Mouse (Mus musculus) heart, embryonic 10.5 days (tissue): ENCODE measurements around the gene Eif2s2. TPM values are rescaled to one million over a fixed set of nuclear protein-coding genes. Genes with fewer than 3 reads are reported as not detected.
"Not testable (repeated sequence)": the region's sequence is repeated elsewhere in the genome, so short reads cannot be mapped to it uniquely, and the experiment has no call there.

Source experiments
- DNase-seq: peaks from one replicate; pipeline ENCODE4 v3.0.0-alpha.2; 2017; ENCODE audit warnings: low spot score
- H3K27ac ChIP-seq: fragments of 300-500 bp; sonication (generic); 2 replicates; pipeline ENCODE4 v1.5.1; 2016; ENCODE audit warnings: mild to moderate bottlenecking
- H3K27me3 ChIP-seq: fragments of 300-500 bp; sonication (generic); 2 replicates; pipeline ENCODE4 v1.6.1; 2016; ENCODE audit warnings: mild to moderate bottlenecking; ENCODE audit not compliant: poor library complexity, insufficient read depth, severe bottlenecking
- H3K36me3 ChIP-seq: fragments of 300-500 bp; sonication (generic); 2 replicates; pipeline ENCODE4 v1.6.1; 2016; ENCODE audit warnings: mild to moderate bottlenecking, moderate library complexity
- H3K4me1 ChIP-seq: fragments of 300-500 bp; sonication (generic); 2 replicates; pipeline ENCODE4 v1.6.1; 2016; ENCODE audit warnings: mild to moderate bottlenecking
- H3K4me3 ChIP-seq: fragments of 300-500 bp; sonication (generic); 2 replicates; pipeline ENCODE4 v1.5.1; 2016; ENCODE audit warnings: mild to moderate bottlenecking, moderate library complexity
- H3K9me3 ChIP-seq: fragments of 300-500 bp; sonication (generic); 2 replicates; pipeline ENCODE4 v1.6.1; 2016; ENCODE audit warnings: mild to moderate bottlenecking, moderate library complexity
- WGBS: fragments of 180-500 bp; shearing (Covaris S2); methylation state at CpG from one replicate; pipeline ENCODE4 v1.1.7; 2016; 5-methylcytosine and 5-hydroxymethylcytosine counted together
- polyA plus RNA-seq: library from polyadenylated mRNA; unstranded; fragments of >200 nt; fragmentation: Nextera tagmentation; extraction: Ambion mirVana; gene quantifications from 2 replicates; pipeline ENCODE4 v1.2.1, GENCODE M21; 2016

Eif2s2 gene
- polyA plus RNA-seq = 81.0 and 84.0 TPM in 2 replicates

DNA sequence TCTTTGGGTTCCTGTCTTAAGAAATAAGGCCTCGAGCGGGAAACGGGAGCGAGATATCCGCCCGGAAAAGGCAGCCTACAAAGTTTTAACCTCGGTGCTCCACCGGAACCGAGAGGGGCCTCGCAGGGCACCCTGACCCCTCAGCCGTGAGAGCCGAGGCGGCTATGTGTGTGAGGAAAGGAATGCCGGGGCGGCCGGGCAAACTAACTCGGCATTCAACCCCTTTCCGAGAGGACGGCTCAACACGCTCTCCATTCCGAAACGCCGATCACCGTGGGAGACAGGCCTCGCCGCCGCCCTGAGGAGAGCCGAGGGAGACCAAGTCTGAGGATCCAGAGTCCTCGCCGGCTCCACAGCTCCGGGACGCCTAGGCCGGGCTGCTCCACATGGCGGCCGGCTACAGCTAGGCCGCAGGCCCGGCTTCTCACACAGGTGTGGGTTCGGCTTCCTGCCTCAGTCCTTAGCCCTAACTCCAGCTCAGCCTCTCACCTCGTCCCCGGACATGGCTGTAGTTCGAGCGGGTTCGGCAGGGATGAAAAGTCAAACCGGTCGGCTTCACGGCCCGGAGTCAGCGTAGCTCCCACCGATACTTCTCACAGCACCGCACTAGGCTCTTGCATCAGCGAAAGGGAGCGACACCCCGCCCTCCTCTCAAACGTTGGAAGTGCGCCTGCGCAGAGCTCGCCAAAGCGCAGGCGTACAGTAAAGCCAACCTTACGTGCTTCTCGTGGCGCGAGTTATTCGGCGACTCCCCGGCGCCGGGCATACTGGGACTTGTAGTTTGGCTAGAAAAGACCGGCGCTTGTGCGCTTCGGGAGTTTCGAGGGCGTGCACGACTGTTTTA is at the start of gene Eif2s2:
Gene Eif2s2 (minus strand): TSS at position 735 of the 844 bp plus-strand sequence.
- Histone ChIP-seq H3K9me3 (no peaks in the 10 kb centered on the region), H3K4me1 (peaks cover 13% of the 10 kb centered on the region), H3K27me3 (no peaks in the 10 kb centered on the region), H3K4me3 (peak within 1 kb of the TSS; percentile 92), H3K36me3 (peaks cover 14% of the 10 kb centered on the region), H3K27ac (peak within 1 kb of the TSS; percentile 93)
- under 1% methylated on average over 75 of the region's 75 CpGs for whole genome bisulfite sequencing
- DNase-seq = peak; percentile 99

DNA sequence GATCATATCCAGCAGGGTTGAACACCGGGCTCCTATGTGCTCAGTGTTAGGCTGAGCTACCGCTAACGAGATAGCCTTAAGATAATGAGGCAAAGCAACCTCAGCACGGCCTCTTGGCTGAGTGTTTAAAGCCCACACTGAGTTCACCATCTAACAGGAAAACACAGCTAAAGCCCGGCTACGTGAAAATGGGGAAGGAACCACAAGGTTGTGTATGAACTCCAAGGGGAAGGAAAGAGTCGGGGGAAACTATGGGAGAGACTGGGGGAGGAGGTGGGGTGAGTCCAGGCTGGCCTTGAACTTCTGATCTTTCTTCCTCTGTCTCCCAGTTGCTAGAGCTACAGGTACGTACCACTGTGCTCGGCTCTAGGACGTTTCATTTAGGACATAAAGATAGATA is 49.2 kb upstream of the Eif2s2 start:
- Histone ChIP-seq H3K27ac (no peak overlapping the region), H3K4me3 (no peak overlapping the region)
- WGBS = 68% methylated on average over 10 of the region's 10 CpGs

DNA sequence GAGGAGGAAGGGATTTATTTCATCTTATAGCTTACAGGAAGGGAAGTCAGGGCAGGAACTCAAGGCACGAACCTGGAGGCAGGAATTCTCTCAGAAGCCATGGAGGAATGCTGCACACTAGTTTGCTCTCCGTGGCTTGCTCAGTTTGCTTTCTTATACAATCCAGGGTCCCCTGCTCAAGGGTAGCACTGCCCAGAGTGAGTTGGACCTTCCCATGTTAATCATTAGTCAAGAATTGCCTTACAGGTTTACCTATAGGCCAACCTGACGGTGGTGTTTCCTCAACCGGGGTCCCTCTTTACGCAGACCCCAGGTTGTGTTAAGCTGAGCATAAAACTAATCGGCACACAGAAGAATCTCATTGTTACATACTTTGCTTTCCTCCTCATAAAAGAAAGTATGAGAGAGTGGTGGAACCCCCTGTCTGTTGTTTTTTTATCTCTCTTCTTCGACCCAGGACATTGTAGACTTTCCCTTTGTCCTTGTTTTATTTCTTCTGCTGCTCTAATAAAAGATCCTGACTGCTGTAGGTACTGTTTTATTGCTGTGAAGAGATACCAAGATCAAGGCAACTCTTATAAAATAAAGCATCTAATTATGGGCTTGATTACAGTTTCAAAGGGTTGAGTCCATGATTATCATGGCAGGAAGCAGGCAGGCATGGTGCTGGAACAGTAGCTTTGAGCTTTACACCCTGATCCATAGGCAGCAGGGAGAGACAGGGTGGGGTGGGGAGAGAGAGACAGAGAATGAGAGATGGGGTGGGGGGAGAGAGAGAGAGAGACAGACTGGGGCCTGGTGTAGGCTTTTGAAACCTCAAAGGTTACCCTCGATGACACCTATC is 45.0 kb upstream of the Eif2s2 start:
- Histone ChIP-seq H3K27me3 (no peaks in the 10 kb centered on the region), H3K4me1 (peaks cover 5% of the 10 kb centered on the region; the same call in 1 of the 2 replicates), H3K27ac (no peak overlapping the region), H3K9me3 (no peaks in the 10 kb centered on the region), H3K36me3 (no peaks in the 10 kb centered on the region), H3K4me3 (no peak overlapping the region)
- WGBS = 82% methylated on average over 8 of the region's 8 CpGs
- no peak for DNase-seq

More for the DNA sequence above, 49.2 kb upstream of the Eif2s2 start:
- peaks cover 8% of the 10 kb centered on the region; the same call in 1 of the 2 replicates for H3K4me1 ChIP-seq
- DNase-seq = no peak
- no peaks in the 10 kb centered on the region for H3K9me3 ChIP-seq
- H3K27me3 ChIP-seq = no peaks in the 10 kb centered on the region
- no peaks in the 10 kb centered on the region for H3K36me3 ChIP-seq

DNA sequence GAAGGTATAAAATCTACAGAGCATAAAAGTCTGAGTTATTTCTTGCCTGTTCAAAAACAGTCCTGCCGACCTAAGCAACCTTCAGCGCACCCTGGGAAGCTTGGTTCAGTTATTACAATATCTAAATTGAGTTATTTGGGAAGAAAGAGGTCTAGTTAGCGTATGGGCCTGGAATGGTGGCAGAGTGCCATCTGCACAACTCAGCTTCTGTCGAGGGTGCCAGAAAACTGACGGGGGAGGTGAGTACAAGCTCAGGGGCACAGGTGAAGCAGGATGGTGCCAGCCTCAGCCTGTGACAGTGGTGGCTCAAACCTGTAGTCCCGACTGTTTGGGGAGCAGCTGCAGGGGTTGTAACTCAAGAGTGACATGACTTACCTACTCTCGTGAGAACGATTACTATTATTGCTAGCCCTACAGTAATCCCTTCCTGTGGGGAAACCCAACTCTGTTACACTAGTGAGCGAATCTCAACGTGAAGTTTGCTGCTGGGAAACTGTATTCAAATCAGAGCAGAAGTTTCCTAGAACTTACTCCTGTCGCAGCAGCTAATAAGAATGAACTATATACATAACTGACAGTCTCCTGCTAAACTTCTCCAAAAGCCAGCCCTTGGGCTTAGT is 43.9 kb upstream of the Eif2s2 start:
- Histone ChIP-seq H3K9me3 (no peaks in the 10 kb centered on the region), H3K27me3 (no peaks in the 10 kb centered on the region), H3K36me3 (no peaks in the 10 kb centered on the region), H3K27ac (no peak overlapping the region), H3K4me1 (no peaks in the 10 kb centered on the region; the same call in 1 of the 2 replicates), H3K4me3 (no peak overlapping the region)
- DNase-seq = no peak
- 77% methylated on average over 11 of the region's 11 CpGs for WGBS

DNA sequence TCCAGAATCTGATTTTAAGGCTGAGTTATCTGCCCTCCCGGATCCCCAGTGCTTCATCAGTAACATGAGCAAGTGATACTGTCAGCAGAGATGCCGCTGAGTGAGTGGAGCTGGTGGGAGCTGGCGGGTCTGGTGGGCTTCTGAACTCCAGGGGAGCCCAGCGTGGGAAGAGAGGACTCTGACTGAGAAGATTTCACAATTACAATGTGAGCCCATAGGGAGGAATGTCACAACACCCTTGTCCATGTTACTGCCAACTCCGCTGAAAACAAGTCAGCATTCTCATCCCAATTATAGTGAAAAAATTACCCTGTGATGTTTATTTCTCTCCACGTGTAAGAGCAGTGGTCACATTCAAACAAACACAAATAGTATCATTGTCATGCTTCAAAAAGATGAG is 43.4 kb upstream of the Eif2s2 start:
- H3K4me1 ChIP-seq = no peaks in the 10 kb centered on the region; the same call in 1 of the 2 replicates
- no peak overlapping the region for H3K4me3 ChIP-seq
- peaks cover 1% of the 10 kb centered on the region; the same call in 1 of the 2 replicates for H3K27me3 ChIP-seq
- H3K36me3 ChIP-seq = no peaks in the 10 kb centered on the region
- WGBS = 56% methylated on average over 6 of the region's 6 CpGs
- no peaks in the 10 kb centered on the region for H3K9me3 ChIP-seq
- H3K27ac ChIP-seq = no peak overlapping the region
- no peak for DNase-seq

DNA sequence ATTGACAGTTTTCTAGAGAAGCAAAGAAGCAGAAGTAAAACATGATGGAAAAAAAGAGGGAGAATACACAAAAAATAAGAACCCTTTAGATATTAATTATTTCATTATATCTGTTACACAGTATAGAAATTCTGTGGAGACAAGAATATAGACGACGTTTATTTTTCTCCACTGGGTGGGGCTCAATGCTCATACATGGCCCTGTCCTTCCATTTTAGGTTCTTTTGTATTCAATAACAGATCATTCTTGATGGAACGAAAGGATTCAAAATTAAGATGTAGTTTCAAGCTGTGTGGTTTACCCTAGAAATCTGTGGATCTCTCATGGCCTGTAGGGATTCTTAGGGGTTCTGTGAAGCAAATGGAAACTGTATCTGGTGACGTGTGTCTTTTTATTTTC is 41.1 kb upstream of the Eif2s2 start:
- H3K4me3 ChIP-seq = no peak overlapping the region
- DNase-seq = no peak
- H3K9me3 ChIP-seq = no peaks in the 10 kb centered on the region
- peaks cover 4% of the 10 kb centered on the region; the same call in 1 of the 2 replicates for H3K27me3 ChIP-seq
- WGBS = 79% methylated on average over 4 of the region's 4 CpGs
- no peak overlapping the region for H3K27ac ChIP-seq
- H3K36me3 ChIP-seq = no peaks in the 10 kb centered on the region
- no peaks in the 10 kb centered on the region; the same call in 1 of the 2 replicates for H3K4me1 ChIP-seq

DNA sequence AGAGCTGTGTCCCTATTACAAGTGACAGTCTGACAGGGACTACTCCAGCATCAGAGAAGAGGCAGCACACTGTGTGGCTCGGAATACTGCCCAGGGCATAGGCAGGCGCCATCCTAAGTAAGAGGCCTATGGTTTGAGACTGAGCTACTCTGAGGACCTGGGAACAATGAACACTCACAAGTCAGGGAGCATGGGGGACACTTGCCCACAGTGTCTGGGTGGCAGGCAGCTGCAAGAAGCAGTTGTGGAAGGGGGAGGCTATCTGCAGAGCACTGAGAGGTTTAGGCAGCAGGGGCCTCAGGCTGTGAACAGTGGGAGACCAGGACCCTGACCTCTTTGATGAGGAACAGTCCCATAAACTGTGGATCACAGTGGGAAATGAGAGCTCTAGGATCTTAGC is 35.6 kb upstream of the Eif2s2 start:
- Histone ChIP-seq H3K9me3 (no peaks in the 10 kb centered on the region), H3K27ac (no peak overlapping the region), H3K36me3 (no peaks in the 10 kb centered on the region), H3K4me3 (no peak overlapping the region), H3K4me1 (no peaks in the 10 kb centered on the region), H3K27me3 (peaks cover 4% of the 10 kb centered on the region; the same call in 1 of the 2 replicates)
- no peak for DNase-seq
- WGBS = 45% methylated on average over 2 of the region's 2 CpGs

DNA sequence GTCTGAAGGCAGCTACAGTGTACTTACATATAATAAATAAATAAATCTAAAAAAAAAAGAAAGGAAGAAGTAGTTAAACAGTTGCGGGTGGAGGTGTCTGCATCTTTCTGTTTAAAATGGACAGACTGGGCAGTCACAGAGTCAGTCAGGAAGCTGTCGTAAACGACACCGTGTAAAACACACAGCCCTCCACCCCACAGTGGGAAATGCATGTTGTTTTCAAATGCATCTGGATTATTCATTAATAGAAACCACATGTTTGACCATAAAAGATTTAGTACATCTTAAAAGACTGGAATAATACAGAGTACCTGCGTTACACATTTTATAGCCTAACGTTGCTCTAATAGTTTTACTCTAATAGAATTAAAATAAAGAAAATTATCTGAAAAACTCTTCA is 34.1 kb upstream of the Eif2s2 start:
- H3K36me3 ChIP-seq = no peaks in the 10 kb centered on the region
- peaks cover 4% of the 10 kb centered on the region; the same call in 1 of the 2 replicates for H3K27me3 ChIP-seq
- H3K4me1 ChIP-seq = no peaks in the 10 kb centered on the region
- H3K4me3 ChIP-seq = no peak overlapping the region
- no peaks in the 10 kb centered on the region for H3K9me3 ChIP-seq
- WGBS = 84% methylated on average over 6 of the region's 6 CpGs
- DNase-seq = no peak
- no peak overlapping the region for H3K27ac ChIP-seq

DNA sequence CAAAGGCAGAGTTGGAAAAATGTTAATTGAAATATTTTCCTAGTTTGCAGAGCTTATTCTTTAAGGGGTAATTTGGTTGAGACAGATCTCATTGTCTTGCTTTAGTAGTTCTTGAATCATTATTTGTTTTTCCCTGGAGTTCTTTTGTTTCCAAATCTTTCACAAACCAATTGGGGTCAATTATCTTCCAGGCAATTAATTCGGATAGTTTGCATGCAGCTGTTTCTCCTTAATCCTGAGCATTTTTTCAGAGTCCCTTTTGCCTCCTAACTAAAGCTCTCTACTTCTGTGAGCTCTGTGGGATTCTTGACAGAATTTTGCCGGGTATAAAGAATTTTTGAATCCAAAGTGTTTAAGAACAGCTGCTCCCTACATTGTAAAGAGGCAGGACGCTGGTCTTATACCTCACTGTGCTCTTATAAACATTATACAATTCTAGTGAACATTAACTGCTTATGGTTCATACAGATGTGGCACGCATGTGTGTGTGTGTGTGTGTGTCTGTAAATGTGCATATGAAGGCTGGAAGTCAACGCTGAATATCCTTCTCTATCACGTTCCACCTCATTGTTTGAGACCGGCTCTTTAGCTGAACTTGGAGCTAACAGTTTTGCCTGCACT is 32.8 kb upstream of the Eif2s2 start:
- H3K27me3 ChIP-seq = no peaks in the 10 kb centered on the region
- H3K9me3 ChIP-seq = no peaks in the 10 kb centered on the region
- no peaks in the 10 kb centered on the region for H3K36me3 ChIP-seq
- H3K4me3 ChIP-seq = no peak overlapping the region
- no peaks in the 10 kb centered on the region for H3K4me1 ChIP-seq
- no peak overlapping the region for H3K27ac ChIP-seq
- 66% methylated on average over 7 of the region's 7 CpGs for WGBS
- DNase-seq = no peak

DNA sequence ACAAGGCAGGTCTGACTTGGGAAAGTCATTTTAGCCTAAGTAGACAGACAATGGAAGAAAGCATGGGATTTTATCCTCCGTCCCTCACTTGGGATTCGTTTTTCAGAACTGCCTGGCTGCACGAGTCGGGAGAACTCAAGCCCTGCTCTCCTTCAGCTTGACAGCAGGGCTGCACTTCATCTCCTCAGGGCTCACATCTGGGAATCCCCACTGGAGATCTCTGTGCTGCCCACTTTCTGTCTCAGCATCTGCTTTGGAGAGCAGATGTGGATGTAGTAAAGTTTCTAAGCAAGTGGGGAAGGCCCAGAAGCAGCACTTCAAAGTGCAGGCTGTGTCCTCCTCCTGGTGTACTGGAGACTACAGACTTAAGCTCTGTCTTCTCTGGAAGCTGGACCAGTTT is 29.4 kb upstream of the Eif2s2 start:
- H3K4me3 ChIP-seq, H3K27ac ChIP-seq, H3K9me3 ChIP-seq, H3K36me3 ChIP-seq, DNase-seq, H3K4me1 ChIP-seq, H3K27me3 ChIP-seq: not testable (repeated sequence)
- WGBS = no CpG with 5 or more reads among the region's 4 CpGs

DNA sequence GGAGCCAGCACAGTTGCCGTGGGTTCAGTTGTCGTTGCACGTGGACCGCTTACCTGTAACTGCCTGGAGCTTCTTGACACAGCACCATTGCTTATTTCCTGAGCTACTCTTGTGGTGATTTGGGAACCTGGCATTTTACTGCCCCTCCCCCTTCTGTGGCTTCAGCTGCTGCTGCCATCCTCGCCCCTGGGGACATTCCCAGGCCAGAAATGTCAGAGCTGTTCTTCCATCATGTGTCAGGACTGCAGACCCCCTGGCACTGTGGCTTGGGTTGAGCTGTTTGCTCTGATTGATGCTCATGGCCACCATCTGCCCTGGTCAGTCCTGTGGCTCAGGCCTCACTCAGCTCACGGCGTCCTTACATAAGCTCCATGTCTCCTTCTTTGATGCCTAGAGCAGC is 28.2 kb upstream of the Eif2s2 start:
- H3K9me3 ChIP-seq = no peaks in the 10 kb centered on the region
- DNase-seq = no peak
- 81% methylated on average over 7 of the region's 7 CpGs for WGBS
- H3K27me3 ChIP-seq = no peaks in the 10 kb centered on the region
- H3K36me3 ChIP-seq = no peaks in the 10 kb centered on the region
- no peak overlapping the region for H3K4me3 ChIP-seq
- H3K27ac ChIP-seq = no peak overlapping the region
- no peaks in the 10 kb centered on the region for H3K4me1 ChIP-seq

DNA sequence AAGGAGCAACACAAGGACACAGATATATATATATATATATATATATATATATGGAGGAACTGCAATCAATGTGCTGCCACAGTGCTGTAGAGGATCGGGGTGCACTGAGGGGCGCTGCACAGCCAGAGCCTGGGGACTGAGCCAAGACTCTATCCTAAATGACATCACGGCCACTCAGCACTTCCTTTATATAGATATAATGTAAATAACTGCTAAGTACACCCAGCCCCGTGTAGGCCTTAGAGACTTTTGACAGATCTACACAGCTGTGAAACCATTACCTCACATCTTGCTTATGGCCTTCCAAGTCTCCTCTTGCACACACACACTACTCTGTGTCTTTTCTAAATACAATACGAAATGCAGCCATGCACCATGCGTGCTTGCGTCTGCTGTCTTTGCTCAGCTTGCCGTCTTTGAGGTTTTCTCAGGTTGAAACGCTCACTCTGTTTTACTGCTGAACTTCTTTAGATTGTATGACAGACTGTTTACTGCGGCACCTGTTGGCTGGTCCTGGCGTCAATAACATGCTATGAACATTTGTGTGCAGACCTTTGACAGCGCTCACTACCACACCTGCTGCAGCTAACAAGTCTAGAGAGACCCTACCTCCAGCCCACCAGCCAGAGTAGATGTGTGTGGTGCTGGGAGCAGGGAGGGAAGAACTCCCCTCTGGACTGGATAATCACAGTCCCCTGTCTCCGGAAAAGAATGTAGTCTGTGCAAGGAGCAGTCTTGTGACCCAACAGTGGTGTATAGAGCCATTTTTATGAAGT is 25.3 kb upstream of the Eif2s2 start:
- Histone ChIP-seq H3K27me3 (peaks cover 5% of the 10 kb centered on the region; the same call in 1 of the 2 replicates), H3K36me3 (no peaks in the 10 kb centered on the region), H3K27ac (no peak overlapping the region), H3K4me3 (no peak overlapping the region), H3K9me3 (no peaks in the 10 kb centered on the region), H3K4me1 (no peaks in the 10 kb centered on the region)
- 78% methylated on average over 13 of the region's 13 CpGs for WGBS
- no peak for DNase-seq
